Mouse (Mus musculus): Measurements from ENCODE around the gene Ccdc92.

- TF ChIP-seq CTCF (IDR thresholded peaks at IDR 0.05; ENCODE audit: low read depth) (no peak), EP300 (IDR thresholded peaks at IDR 0.05; ENCODE audit: low read depth) (no peak)
Measured at GRCm38 (mm10) chr5:124852294-124852693, 9.9 kb downstream of the Ccdc92 start.
